Mouse (Mus musculus) heart, embryonic 12.5 days (tissue): Measurements from ENCODE around the gene Brwd3. TPM values are rescaled to one million over a fixed set of nuclear protein-coding genes. Genes with fewer than 3 reads are reported as not detected.

ENCODE experiments used
- ATAC-seq: fragments of 200-750 bp; cut with Nextera tagmentation; 2 replicates; pipeline ENCODE4 v1.8.0; 2017; ENCODE audit warnings: moderate TSS enrichment, moderate library complexity; ENCODE audit not compliant: insufficient number of reproducible peaks, low FRiP score
- H3K27ac ChIP-seq: fragments of 300-500 bp; sonication (generic); 2 replicates; pipeline ENCODE4 v1.5.1; 2016; ENCODE audit warnings: mild to moderate bottlenecking, moderate library complexity; ENCODE audit not compliant: poor library complexity, severe bottlenecking
- H3K27me3 ChIP-seq: fragments of 300-500 bp; sonication (generic); replicated peaks from 2 replicates; pipeline ENCODE4 v1.6.1; 2016; ENCODE audit warnings: mild to moderate bottlenecking, moderate library complexity
- H3K36me3 ChIP-seq: fragments of 300-500 bp; sonication (generic); 2 replicates; pipeline ENCODE4 v1.6.1; 2016; ENCODE audit warnings: mild to moderate bottlenecking, moderate library complexity
- H3K4me1 ChIP-seq: fragments of 300-500 bp; sonication (generic); replicated peaks from 2 replicates; pipeline ENCODE4 v1.6.1; 2016; ENCODE audit warnings: mild to moderate bottlenecking
- H3K4me2 ChIP-seq: fragments of 300-500 bp; sonication (generic); 2 replicates; pipeline ENCODE4 v1.6.1; 2016; ENCODE audit warnings: mild to moderate bottlenecking, moderate library complexity
- H3K4me3 ChIP-seq: fragments of 300-500 bp; sonication (generic); 2 replicates; pipeline ENCODE4 v1.5.1; 2016; ENCODE audit warnings: mild to moderate bottlenecking
- H3K9ac ChIP-seq: fragments of 300-500 bp; sonication (generic); 2 replicates; pipeline ENCODE4 v1.6.1; 2016; ENCODE audit warnings: mild to moderate bottlenecking, moderate library complexity
- H3K9me3 ChIP-seq: fragments of 300-500 bp; sonication (generic); replicated peaks from 2 replicates; pipeline ENCODE4 v1.6.1; 2016; ENCODE audit warnings: mild to moderate bottlenecking, moderate library complexity
- WGBS: fragments of 180-500 bp; shearing (Covaris S2); methylation state at CpG from one replicate; pipeline ENCODE4 v1.1.7; 2016; 5-methylcytosine and 5-hydroxymethylcytosine counted together
- polyA plus RNA-seq: library from polyadenylated mRNA; unstranded; fragments of >200 nt; fragmentation: Nextera tagmentation; extraction: Ambion mirVana; gene quantifications from 2 replicates; pipeline ENCODE4 v1.2.1, GENCODE M21; 2016

Brwd3 gene
- polyA plus RNA-seq: 3.2 and 3.6 TPM in 2 replicates

DNA sequence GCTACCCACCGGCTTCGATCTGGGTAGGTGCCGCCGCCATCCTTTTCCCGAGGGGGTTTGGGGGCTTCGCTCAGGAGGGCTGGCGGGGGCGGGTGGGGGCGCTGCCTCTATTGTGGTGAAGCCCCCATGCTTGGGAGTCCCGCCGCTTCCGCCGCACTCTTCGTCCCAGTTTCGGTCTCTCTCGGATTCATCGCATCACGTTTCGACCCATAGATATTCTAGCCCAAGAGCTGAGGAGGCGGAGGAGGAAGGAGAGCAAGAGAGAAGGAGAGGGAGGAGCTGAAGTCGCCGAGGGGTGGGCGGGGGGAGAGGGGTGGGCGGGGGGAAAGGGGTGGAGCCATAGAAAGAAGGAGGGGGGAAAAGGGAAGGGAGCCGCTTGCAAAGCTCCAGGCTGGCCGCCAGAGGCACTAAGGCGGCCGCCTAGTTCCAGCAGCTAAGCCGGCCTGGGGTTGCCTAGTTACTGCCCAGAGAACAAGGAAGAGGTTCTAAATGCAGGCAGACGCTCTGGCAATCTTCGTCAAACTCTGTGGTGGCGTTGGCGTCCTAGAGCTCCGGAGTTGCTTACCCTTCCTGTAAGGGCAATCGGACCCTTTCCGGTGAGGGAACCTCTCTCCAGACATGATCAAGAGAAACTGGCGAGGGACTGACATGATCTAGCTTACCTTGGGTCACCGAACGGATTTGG is at the start of gene Brwd3:
Gene Brwd3, minus strand, starts transcription at position 283 of the 685 bp plus-strand sequence.
- ATAC-seq: peak; percentile 93
- WGBS: 14% methylated on average over 36 of the region's 39 CpGs
- H3K4me1 ChIP-seq: no peaks in the 10 kb centered on the region
- H3K27me3 ChIP-seq: no peaks in the 10 kb centered on the region
- no peaks in the 10 kb centered on the region for H3K9me3 ChIP-seq
- peak within 1 kb of the TSS; percentile 65 for H3K4me2 ChIP-seq
- no peaks in the 10 kb centered on the region for H3K36me3 ChIP-seq
- peak within 1 kb of the TSS; percentile 81 for H3K27ac ChIP-seq
- H3K4me3 ChIP-seq: peak within 1 kb of the TSS; percentile 62
- H3K9ac ChIP-seq: peak within 1 kb of the TSS; percentile 81

DNA sequence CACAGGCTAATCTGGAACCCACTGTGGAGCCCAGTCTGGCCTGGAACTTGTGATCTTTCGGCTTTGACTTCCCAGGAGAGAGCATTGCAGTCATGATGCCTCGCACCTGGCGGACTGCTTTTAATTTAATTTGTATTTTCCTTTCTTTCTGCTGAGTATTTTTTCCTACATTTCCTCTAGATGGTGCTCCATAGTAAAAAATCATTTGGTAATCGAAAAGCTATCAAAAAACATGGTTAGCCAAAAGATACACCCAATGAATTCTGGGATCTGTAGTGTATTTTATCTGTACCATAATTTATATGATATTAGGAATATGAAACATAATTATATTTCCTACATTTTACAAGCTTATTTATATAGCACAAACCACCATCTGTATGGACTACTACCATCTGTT is 28.5 kb upstream of the Brwd3 start:
- H3K4me3 ChIP-seq: no peak overlapping the region
- H3K4me1 ChIP-seq: no peaks in the 10 kb centered on the region
- no peaks in the 10 kb centered on the region for H3K36me3 ChIP-seq
- H3K9me3 ChIP-seq: no peaks in the 10 kb centered on the region
- H3K27ac ChIP-seq: no peak overlapping the region
- H3K4me2 ChIP-seq: no peak overlapping the region
- no peaks in the 10 kb centered on the region for H3K27me3 ChIP-seq
- no peak overlapping the region for H3K9ac ChIP-seq
- WGBS: 78% methylated on average over 4 of the region's 4 CpGs
- no peak for ATAC-seq

DNA sequence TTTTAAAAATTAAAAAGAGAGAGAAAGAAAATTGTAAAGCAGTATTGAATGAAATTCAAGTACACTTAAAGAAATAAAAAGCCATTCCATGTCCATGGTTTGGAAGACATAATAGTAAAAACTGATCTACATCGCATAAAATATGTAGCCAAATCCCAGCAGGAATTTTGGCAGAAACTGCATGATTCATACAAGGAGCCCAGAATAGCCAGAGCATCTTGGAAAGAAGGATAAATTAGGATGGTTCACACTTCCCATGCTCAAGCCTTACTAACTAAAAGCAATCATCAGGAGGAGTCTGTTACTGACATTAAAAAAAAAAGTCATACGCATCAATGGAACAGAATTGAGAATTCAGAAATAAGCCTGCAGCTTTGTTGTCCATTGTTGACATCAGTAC is 8.5 kb upstream of the Brwd3 start:
- H3K9me3 ChIP-seq: no peaks in the 10 kb centered on the region
- no peak overlapping the region for H3K4me3 ChIP-seq
- 90% methylated on average over 2 of the region's 2 CpGs for whole genome bisulfite sequencing
- no peak overlapping the region for H3K4me2 ChIP-seq
- H3K36me3 ChIP-seq: no peaks in the 10 kb centered on the region
- no peak overlapping the region for H3K9ac ChIP-seq
- no peak overlapping the region for H3K27ac ChIP-seq
- no peaks in the 10 kb centered on the region for H3K4me1 ChIP-seq
- ATAC-seq: no peak
- no peaks in the 10 kb centered on the region for H3K27me3 ChIP-seq

DNA sequence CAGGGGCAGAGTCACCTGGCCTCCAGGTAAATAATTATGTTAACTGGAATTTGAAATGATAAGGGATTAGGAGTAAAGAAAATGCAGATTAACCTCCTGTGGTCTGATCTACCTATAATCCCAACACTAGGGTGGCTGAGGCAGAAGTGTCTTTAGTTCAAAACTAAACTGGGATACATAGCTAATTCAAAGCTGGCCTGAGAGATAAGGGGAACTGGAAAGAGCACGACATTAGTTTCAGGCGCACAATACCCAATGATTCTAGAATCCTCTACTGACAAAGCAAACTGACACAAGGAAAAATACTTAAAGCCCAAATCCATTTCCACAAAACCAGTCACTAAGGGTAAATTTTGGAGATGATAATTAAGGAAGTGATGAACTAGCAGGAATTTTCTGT is 2.2 kb upstream of the Brwd3 start:
- no peak overlapping the region for H3K4me2 ChIP-seq
- H3K27ac ChIP-seq: no peak overlapping the region
- ATAC-seq: no peak
- no peaks in the 10 kb centered on the region for H3K4me1 ChIP-seq
- no peaks in the 10 kb centered on the region for H3K9me3 ChIP-seq
- no peaks in the 10 kb centered on the region for H3K27me3 ChIP-seq
- no peaks in the 10 kb centered on the region for H3K36me3 ChIP-seq
- 65% methylated on average over 2 of the region's 2 CpGs for WGBS
- no peak overlapping the region for H3K4me3 ChIP-seq
- no peak overlapping the region for H3K9ac ChIP-seq

DNA sequence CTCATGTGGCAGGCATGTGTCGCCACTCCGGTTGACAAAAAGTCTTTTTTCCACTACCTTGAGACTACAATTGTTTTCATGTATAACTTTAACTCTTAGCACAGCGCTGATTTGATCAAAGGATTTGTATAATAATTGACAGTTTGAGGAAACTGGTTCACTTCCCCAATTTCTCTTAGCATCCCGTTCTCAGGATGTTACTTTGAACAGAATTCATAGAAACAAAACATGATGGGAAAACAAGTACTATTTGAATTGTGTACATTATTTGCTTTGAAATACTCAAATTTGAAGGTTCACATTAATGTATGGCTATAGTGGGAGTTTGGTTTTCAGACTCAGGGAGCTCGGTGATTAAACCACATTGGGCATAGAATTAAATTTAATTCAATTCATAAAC is 1.1 kb upstream of the Brwd3 start:
- Histone ChIP-seq H3K36me3 (no peaks in the 10 kb centered on the region), H3K9me3 (no peaks in the 10 kb centered on the region), H3K4me2 (peak overlapping the region; percentile 51), H3K27ac (no peak overlapping the region), H3K27me3 (no peaks in the 10 kb centered on the region), H3K9ac (no peak overlapping the region), H3K4me1 (no peaks in the 10 kb centered on the region), H3K4me3 (peak overlapping the region; percentile 62)
- ATAC-seq: no peak
- 58% methylated on average over 5 of the region's 5 CpGs for WGBS

DNA sequence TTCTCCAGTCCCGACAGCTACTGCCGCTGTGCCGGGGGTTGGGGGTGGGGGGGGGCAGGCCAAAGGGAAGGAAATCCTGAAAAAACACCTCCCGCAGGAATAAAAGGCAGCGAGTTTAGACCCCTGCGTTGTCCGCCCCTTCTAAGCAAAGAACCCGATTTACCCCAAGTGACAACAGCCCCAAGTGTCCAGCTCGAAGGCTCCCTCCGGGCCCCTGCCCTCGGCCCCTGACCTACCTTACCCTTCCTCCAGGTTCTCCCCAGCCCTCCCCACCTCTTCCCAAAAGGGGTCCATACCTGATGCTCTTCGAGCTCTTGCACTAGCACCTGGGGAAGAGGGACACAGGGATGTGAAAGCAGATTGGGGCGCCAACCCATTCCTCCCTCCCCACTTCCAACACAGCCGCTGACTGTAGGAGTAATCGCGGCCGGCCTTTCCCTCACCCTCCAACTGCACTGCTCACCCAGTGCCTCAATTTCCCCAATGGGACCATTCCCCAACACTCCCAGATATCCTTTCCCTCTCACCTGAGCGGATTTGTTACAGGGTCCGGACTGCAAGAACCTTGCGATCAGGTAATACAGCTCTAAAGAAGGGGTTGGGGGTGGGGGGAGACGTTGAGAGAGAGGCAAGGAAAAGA is 671 bp downstream of the Brwd3 start:
- peak; percentile 40 for ATAC-seq

DNA sequence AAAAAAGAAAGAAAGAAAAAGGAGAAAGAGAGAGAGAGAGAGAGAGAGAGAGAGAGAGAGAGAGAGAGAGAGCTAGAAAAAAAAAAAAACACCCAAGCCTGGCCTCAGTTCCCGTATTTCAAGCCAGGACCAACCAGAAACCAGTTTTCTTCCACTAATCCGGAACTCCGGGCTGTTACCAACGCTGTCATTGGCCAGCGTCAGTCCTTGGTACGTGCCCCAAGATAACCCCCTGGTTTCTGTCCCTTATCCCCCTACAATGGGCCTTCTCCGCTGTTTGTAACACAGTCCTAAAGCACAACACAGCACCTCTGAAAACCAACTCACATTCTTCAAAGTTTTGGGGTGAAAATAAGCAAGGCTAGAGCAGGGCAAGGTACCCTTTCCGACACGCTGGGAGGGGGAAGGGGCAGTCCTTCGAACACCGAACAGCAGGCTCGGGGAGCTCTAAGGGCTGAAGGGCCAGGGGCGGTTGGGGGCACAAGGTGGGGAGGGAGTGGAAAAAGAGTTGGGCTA is 1.4 kb downstream of the Brwd3 start:
- peak; percentile 86 for ATAC-seq
- Histone ChIP-seq H3K9me3 (no peaks in the 10 kb centered on the region), H3K9ac (peak overlapping the region; percentile 81), H3K27ac (peak overlapping the region; percentile 81), H3K36me3 (no peaks in the 10 kb centered on the region), H3K4me1 (no peaks in the 10 kb centered on the region), H3K4me3 (peak overlapping the region; percentile 62), H3K27me3 (no peaks in the 10 kb centered on the region), H3K4me2 (peak overlapping the region; percentile 65)
- WGBS: 10% methylated on average over 13 of the region's 13 CpGs

More for the DNA sequence above, 671 bp downstream of the Brwd3 start:
- 19% methylated on average over 21 of the region's 21 CpGs for WGBS
- peak overlapping the region; percentile 62 for H3K4me3 ChIP-seq
- H3K36me3 ChIP-seq: no peaks in the 10 kb centered on the region
- H3K27me3 ChIP-seq: no peaks in the 10 kb centered on the region
- H3K4me1 ChIP-seq: no peaks in the 10 kb centered on the region
- H3K4me2 ChIP-seq: peak overlapping the region; percentile 65
- no peaks in the 10 kb centered on the region for H3K9me3 ChIP-seq
- peak overlapping the region; percentile 81 for H3K27ac ChIP-seq
- peak overlapping the region; percentile 81 for H3K9ac ChIP-seq

DNA sequence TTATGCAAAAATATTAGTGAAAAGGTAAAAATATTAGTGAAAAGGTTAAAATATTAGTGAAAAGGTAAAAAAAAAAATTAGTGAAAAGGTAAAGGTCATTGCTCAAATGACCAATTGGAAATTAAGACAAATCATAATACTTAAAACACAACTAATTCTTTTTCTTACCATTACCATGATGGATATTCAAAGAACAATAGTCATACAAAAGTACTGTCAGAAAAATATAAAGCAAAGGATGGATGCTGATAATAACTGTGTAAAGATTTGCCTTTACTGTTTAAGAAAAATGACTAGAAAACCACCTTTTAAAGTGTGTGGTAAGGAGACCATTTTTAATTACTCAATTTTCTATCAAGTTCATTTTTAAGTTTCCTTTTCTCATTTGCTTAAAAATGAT is 2.9 kb downstream of the Brwd3 start:
- Histone ChIP-seq H3K9me3 (no peaks in the 10 kb centered on the region), H3K9ac (no peak overlapping the region), H3K4me3 (no peak overlapping the region), H3K4me1 (no peaks in the 10 kb centered on the region), H3K27ac (no peak overlapping the region), H3K4me2 (no peak overlapping the region), H3K36me3 (no peaks in the 10 kb centered on the region), H3K27me3 (no peaks in the 10 kb centered on the region)
- no peak for ATAC-seq

DNA sequence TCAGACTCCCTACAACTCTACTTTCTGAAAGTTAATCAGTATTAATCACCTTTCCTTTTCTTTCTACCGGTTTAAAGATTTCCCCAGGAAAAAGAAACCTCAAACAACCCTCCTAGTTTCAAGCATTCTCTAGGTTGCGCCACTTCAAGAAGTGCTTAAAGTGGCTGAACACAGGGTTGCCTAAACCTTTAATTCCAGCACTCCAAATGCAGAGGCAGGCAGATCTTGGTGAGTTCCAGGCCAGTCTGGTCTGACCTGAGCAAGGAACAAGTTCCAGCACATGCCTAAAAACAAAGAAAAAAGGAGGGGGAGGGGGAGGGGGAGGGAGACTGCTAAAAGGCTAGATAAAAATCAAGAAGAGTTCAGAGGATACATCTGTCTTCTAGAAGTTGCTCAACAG is 6.1 kb downstream of the Brwd3 start:
- no peaks in the 10 kb centered on the region for H3K27me3 ChIP-seq
- H3K9me3 ChIP-seq: no peaks in the 10 kb centered on the region
- no peak overlapping the region for H3K27ac ChIP-seq
- H3K36me3 ChIP-seq: no peaks in the 10 kb centered on the region
- no peak overlapping the region for H3K4me2 ChIP-seq
- no peak for ATAC-seq
- H3K4me1 ChIP-seq: no peaks in the 10 kb centered on the region
- no peak overlapping the region for H3K4me3 ChIP-seq
- WGBS: 73% methylated on average over 2 of the region's 2 CpGs
- H3K9ac ChIP-seq: no peak overlapping the region

DNA sequence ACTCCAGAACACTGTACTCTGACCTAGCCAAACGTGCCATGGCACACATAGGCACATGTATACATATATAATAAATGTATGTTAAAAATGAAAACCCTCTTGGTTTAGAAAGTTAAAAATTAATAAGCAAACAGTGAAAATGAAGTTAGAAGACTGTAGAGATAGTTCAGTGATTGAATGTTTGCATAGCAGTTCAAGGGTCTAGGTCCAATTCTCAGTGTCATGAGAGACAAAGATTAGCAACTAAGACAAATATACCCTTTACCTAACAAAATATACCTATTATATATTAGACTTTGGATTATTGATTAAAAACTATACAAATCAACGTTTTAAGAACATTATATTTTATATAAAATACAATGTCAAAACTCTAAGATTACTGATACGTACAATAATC is 36.9 kb downstream of the Brwd3 start:
- ATAC-seq: no peak
- WGBS: 69% methylated on average over 3 of the region's 3 CpGs
- H3K4me1 ChIP-seq: no peaks in the 10 kb centered on the region
- H3K36me3 ChIP-seq: no peaks in the 10 kb centered on the region
- H3K4me2 ChIP-seq: no peak overlapping the region
- no peaks in the 10 kb centered on the region for H3K27me3 ChIP-seq
- no peak overlapping the region for H3K9ac ChIP-seq
- no peak overlapping the region for H3K4me3 ChIP-seq
- no peaks in the 10 kb centered on the region for H3K9me3 ChIP-seq
- no peak overlapping the region for H3K27ac ChIP-seq

DNA sequence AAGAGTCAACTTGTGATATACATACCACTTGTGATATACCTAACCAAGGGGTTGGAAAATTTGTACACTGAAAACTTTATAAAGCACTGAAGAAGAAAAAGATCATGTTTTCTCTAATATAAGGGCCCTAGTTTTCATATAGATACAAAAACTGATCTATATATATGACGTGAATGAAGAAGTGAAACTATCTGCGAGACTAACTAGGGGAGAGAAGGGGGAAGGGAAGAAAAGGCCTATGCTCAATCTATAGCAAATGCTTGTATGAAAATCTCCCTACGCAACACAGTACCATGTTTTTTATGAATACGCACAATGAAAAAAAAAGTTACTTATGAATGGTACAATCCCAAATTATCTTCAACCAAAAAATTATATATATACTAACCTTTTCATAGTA is 50.4 kb downstream of the Brwd3 start:
- ATAC-seq: no peak
- WGBS: 88% methylated on average over 4 of the region's 4 CpGs
- Histone ChIP-seq H3K4me1 (no peaks in the 10 kb centered on the region), H3K9ac (no peak overlapping the region), H3K36me3 (no peaks in the 10 kb centered on the region), H3K4me2 (no peak overlapping the region), H3K27ac (no peak overlapping the region), H3K27me3 (no peaks in the 10 kb centered on the region), H3K4me3 (no peak overlapping the region), H3K9me3 (no peaks in the 10 kb centered on the region)
